Mouse (Mus musculus): ENCODE data around the gene Eepd1. TPM values are rescaled to one million over a fixed set of nuclear protein-coding genes. Genes with fewer than 3 reads are reported as not detected.

The Eepd1 gene
- polyA plus RNA-seq, 1 experiment from 2014 or later: 9.2 TPM

DNA sequence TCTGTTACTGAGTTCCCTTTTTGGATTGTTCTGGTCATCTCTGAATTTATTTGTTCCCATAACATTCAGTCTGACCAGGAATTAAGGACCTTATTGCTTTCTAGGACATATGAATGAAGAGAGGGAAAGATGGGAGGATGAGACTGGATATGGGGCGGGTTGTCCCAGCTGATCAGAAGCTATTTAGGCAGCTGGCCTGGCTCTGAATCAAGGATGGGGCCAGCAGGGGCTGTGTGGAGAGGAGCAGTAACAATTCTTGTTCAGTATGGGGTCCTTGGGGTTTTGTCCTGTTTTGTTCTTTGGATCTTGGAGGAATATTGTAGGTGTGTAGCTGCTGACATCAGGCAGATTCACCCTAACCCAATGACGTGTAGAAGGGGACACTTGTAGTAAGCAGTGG is 3.7 kb downstream of the Eepd1 start:
- no peak overlapping the region for H3K9ac ChIP-seq (ENCODE audit: low read length)
- DNase-seq (ENCODE audit: low spot score) (no peak), ATAC-seq (replicated peaks; ENCODE audit: low FRiP score) (no peak)
- H3K4me3 ChIP-seq (ENCODE audit: low read depth, low read length): no peak overlapping the region
- no peaks in the 10 kb centered on the region for H3K4me1 ChIP-seq (replicated peaks; ENCODE audit: control insufficient read depth, insufficient read depth, low read length)
- no peaks in the 10 kb centered on the region for H3K36me3 ChIP-seq (ENCODE audit: control insufficient read depth, insufficient read depth, low read length)
- H3K9me3 ChIP-seq (ENCODE audit: control insufficient read depth, low read length): no peaks in the 10 kb centered on the region
- WGBS: 79% methylated on average over 2 of the region's 2 CpGs
- no peaks in the 10 kb centered on the region for H3K27me3 ChIP-seq (ENCODE audit: control insufficient read depth, insufficient read depth, low read length)
- no peak overlapping the region for H3K4me2 ChIP-seq (ENCODE audit: low read depth, low read length, severe bottlenecking)
- no peak overlapping the region for H3K27ac ChIP-seq (ENCODE audit: low read depth, low read length)

DNA sequence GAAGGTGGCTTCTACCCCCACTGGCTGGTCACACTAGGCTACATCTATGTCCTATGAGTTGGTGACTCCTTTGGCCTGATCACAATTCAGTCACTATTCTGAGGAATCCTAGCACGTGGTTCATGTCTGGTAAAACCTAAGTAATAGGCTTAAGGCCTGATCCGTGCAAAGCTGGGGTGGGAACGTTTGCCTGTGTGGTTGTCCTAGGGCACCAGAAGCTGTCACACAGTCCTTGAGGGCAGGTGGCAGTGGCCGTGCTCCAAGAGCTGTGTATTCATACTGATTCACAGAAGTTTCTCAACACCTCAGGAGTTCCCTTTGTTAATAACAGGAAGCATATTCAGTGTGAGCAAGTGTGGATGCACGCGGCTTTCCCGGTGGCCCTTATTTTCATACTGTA is 4.1 kb downstream of the Eepd1 start:
- H3K27me3 ChIP-seq (ENCODE audit: control insufficient read depth, insufficient read depth, low read length): no peaks in the 10 kb centered on the region
- H3K4me2 ChIP-seq (ENCODE audit: low read depth, low read length, severe bottlenecking): no peak overlapping the region
- no peaks in the 10 kb centered on the region for H3K4me1 ChIP-seq (replicated peaks; ENCODE audit: control insufficient read depth, insufficient read depth, low read length)
- DNase-seq (ENCODE audit: low spot score): no peak
- H3K9me3 ChIP-seq (ENCODE audit: control insufficient read depth, low read length): no peaks in the 10 kb centered on the region
- no peak for ATAC-seq (replicated peaks; ENCODE audit: low FRiP score)
- H3K4me3 ChIP-seq (ENCODE audit: low read depth, low read length): no peak overlapping the region
- no peak overlapping the region for H3K27ac ChIP-seq (ENCODE audit: low read depth, low read length)
- 75% methylated on average over 7 of the region's 7 CpGs for WGBS
- no peaks in the 10 kb centered on the region for H3K36me3 ChIP-seq (ENCODE audit: control insufficient read depth, insufficient read depth, low read length)
- H3K9ac ChIP-seq (ENCODE audit: low read length): no peak overlapping the region

DNA sequence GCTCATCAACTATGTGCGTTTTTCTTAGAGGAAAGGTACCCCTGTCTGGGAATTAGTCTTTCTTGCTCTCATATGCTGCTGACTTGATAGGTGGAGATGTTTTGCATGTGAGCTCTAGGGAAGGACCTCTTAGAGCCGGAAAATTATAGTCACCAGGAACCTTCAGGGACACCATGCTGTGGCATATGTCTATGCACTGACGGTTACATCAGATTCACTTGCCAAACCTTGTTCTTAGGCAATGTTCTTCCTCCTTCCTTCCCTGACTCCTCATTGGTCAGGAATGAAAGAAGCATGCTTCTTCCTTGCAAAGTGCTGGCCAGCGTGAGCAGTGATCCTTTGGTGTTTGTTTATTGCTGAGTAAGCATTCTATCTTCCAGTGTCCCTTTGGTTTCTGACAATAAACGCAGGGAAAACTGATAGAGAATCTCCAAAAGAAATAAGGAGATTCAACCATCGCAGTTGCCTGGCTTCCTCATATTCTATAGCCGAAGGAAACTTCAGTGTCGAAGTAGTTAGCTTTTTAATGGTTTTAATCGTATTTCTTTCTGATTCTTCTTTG is 5.0 kb downstream of the Eepd1 start:
- Histone ChIP-seq H3K27me3 (ENCODE audit: control insufficient read depth, insufficient read depth, low read length) (no peaks in the 10 kb centered on the region), H3K36me3 (ENCODE audit: control insufficient read depth, insufficient read depth, low read length) (no peaks in the 10 kb centered on the region), H3K9me3 (ENCODE audit: control insufficient read depth, low read length) (no peaks in the 10 kb centered on the region), H3K4me3 (ENCODE audit: low read depth, low read length) (no peak overlapping the region), H3K27ac (ENCODE audit: low read depth, low read length) (no peak overlapping the region), H3K9ac (ENCODE audit: low read length) (no peak overlapping the region), H3K4me1 (replicated peaks; ENCODE audit: control insufficient read depth, insufficient read depth, low read length) (no peaks in the 10 kb centered on the region), H3K4me2 (ENCODE audit: low read depth, low read length, severe bottlenecking) (no peak overlapping the region)
- 92% methylated on average over 9 of the region's 9 CpGs for WGBS
- DNase-seq (ENCODE audit: low spot score): no peak
- ATAC-seq (replicated peaks; ENCODE audit: low FRiP score): no peak

DNA sequence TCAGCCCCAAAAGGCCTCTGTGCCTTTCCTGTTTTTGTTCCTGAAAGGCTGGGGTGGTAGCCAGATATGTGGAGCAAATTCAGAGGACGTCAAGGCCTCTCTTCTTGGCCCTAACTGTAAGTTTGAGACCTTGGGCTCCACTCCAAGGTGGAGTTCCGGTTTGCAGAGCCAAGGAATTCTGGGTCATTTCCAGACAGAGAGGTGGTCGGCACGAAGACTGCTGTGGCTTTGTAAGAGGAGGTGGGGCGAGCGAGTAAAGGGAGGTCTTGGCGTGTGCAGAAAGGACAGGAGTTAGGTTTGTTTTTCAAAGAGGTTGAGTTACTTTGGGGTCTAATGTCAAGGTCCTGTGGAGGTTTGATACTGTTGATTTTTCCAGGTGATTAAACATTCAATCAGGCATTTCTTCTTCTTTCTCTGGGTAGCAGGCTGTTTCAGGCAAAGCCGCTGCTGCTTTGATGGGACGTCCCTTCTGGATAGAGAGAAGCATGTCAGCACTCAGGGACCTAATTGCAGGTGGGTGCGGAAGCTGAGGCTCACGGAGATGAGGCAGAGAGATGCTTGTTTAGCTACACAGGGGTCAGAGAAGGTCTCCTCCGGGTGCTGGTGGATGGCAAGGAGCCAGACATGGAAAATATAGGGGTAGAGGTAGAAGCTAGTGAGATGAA is 6.2 kb downstream of the Eepd1 start:
- Histone ChIP-seq H3K4me3 (ENCODE audit: low read depth, low read length) (no peak overlapping the region), H3K27ac (ENCODE audit: low read depth, low read length) (no peak overlapping the region), H3K4me2 (ENCODE audit: low read depth, low read length, severe bottlenecking) (no peak overlapping the region), H3K9ac (ENCODE audit: low read length) (no peak overlapping the region), H3K9me3 (ENCODE audit: control insufficient read depth, low read length) (no peaks in the 10 kb centered on the region), H3K27me3 (ENCODE audit: control insufficient read depth, insufficient read depth, low read length) (no peaks in the 10 kb centered on the region), H3K36me3 (ENCODE audit: control insufficient read depth, insufficient read depth, low read length) (no peaks in the 10 kb centered on the region), H3K4me1 (replicated peaks; ENCODE audit: control insufficient read depth, insufficient read depth, low read length) (no peaks in the 10 kb centered on the region)
- ATAC-seq (replicated peaks; ENCODE audit: low FRiP score) (no peak), DNase-seq (ENCODE audit: low spot score) (no peak)
- WGBS: 54% methylated on average over 12 of the region's 12 CpGs

DNA sequence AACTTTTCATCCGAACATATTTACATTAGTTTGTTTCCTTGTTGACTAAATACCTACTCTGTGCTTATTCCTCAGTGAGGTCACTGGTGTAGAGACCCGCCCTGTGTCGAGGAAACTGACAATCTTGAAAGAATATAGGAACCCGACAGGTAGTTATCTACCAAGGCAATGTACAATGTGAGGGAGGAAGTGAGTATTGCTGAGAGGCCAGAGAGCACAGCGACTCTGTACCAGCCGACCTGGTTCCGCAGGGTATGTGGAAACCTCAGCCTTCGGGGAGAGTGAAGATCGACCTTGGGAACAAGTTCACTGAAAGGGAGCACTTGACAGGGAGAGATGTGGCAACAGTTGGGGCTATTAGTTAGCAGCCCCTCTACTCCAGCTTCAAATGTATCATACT is 7.2 kb downstream of the Eepd1 start:
- H3K4me1 ChIP-seq (replicated peaks; ENCODE audit: control insufficient read depth, insufficient read depth, low read length): no peaks in the 10 kb centered on the region
- DNase-seq (ENCODE audit: low spot score): no peak
- no peak overlapping the region for H3K9ac ChIP-seq (ENCODE audit: low read length)
- no peak overlapping the region for H3K4me2 ChIP-seq (ENCODE audit: low read depth, low read length, severe bottlenecking)
- H3K4me3 ChIP-seq (ENCODE audit: low read depth, low read length): no peak overlapping the region
- H3K27me3 ChIP-seq (ENCODE audit: control insufficient read depth, insufficient read depth, low read length): no peaks in the 10 kb centered on the region
- no peak overlapping the region for H3K27ac ChIP-seq (ENCODE audit: low read depth, low read length)
- no peak for ATAC-seq (replicated peaks; ENCODE audit: low FRiP score)
- H3K9me3 ChIP-seq (ENCODE audit: control insufficient read depth, low read length): no peaks in the 10 kb centered on the region
- WGBS: 93% methylated on average over 9 of the region's 9 CpGs
- H3K36me3 ChIP-seq (ENCODE audit: control insufficient read depth, insufficient read depth, low read length): no peaks in the 10 kb centered on the region

DNA sequence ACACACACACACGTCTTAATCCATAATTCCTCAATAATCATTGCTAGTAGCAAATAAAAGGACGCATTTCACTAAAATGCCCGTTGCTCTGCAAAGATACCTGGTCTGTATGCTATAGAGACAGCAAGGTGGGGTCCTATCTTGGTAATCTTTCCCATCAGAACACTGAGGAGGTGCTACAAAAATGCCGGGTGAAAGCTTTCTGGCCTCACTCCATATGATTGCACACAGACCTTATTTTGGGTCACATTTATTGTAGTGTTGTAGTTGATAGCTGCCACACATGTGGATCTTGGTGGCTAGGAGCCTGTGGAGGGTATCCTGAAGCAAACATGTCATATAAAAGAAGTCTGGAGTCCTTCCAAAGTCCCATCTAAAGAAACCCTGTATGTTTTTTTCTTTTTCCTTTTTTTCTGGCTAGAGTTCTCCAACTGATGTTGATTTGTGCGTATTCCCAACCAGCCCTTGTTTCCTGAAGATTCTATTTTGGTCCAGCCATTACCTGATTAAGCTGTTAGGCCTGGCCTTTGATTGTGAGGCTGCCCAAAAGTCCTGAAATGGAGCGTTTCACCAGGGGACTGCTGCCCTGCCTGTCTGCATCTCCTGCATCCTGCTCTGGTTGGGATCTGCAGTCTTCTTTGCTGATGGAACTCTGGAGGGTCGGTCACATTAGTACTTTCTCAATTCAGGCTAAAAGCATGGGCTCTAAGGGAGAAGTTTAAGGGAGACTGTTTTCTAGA is 8.0 kb downstream of the Eepd1 start:
- Histone ChIP-seq H3K9ac (ENCODE audit: low read length) (no peak overlapping the region), H3K27ac (ENCODE audit: low read depth, low read length) (no peak overlapping the region), H3K36me3 (ENCODE audit: control insufficient read depth, insufficient read depth, low read length) (no peaks in the 10 kb centered on the region), H3K27me3 (ENCODE audit: control insufficient read depth, insufficient read depth, low read length) (no peaks in the 10 kb centered on the region), H3K4me3 (ENCODE audit: low read depth, low read length) (no peak overlapping the region), H3K4me2 (ENCODE audit: low read depth, low read length, severe bottlenecking) (no peak overlapping the region), H3K9me3 (ENCODE audit: control insufficient read depth, low read length) (no peaks in the 10 kb centered on the region), H3K4me1 (replicated peaks; ENCODE audit: control insufficient read depth, insufficient read depth, low read length) (no peaks in the 10 kb centered on the region)
- DNase-seq (ENCODE audit: low spot score) (no peak), ATAC-seq (replicated peaks; ENCODE audit: low FRiP score) (no peak)
- 77% methylated on average over 7 of the region's 7 CpGs for WGBS

DNA sequence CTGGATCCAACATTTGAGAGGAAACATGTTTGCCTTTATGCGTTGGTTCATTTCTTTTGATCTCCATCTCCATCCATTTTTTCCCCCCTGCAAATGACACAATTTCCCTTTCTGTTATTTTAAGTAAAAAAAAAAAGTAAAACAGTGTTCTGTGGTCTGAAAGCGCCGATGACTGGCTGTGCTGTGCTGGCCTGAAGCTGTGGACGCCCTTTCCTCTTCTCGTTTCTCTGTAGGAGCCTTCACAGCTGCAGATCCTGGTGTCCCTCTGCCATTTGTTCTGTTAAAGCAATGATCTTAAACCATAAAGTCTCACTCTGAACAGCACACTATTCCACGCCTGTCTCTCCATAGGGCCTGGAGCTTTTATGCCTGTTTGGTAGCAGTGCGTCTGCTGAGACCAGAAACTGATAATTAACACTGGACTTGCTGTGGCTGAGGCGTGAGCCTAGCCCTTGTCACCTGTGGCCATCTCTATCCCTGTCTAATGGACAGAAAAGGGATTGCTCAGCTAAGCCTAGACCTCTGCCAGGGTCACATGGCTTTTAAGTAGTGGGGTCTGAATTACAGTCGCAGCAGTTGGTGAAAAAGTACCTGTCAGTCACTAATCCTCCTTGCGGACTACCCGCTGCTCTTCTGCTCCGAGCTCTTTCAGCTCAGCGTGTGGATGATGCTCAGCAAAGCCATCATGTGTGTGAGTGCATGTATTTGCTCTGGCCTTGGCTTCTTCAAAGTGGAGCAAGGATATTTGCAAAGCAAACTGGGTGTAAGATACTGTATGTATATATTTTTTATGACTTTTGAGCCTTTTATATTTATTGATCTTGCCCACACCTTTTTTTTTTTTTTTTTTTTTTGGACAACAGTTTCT is 9.2 kb downstream of the Eepd1 start:
- no peaks in the 10 kb centered on the region for H3K36me3 ChIP-seq (ENCODE audit: control insufficient read depth, insufficient read depth, low read length)
- ATAC-seq (replicated peaks; ENCODE audit: low FRiP score) (no peak; the same call in 1 of the 2 replicates), DNase-seq (ENCODE audit: low spot score) (no peak)
- H3K9me3 ChIP-seq (ENCODE audit: control insufficient read depth, low read length): no peaks in the 10 kb centered on the region
- no peak overlapping the region for H3K4me3 ChIP-seq (ENCODE audit: low read depth, low read length)
- no peak overlapping the region for H3K9ac ChIP-seq (ENCODE audit: low read length)
- no peaks in the 10 kb centered on the region for H3K27me3 ChIP-seq (ENCODE audit: control insufficient read depth, insufficient read depth, low read length)
- 62% methylated on average over 13 of the region's 13 CpGs for WGBS
- no peak overlapping the region for H3K4me2 ChIP-seq (ENCODE audit: low read depth, low read length, severe bottlenecking)
- H3K27ac ChIP-seq (ENCODE audit: low read depth, low read length): no peak overlapping the region
- H3K4me1 ChIP-seq (replicated peaks; ENCODE audit: control insufficient read depth, insufficient read depth, low read length): no peaks in the 10 kb centered on the region

DNA sequence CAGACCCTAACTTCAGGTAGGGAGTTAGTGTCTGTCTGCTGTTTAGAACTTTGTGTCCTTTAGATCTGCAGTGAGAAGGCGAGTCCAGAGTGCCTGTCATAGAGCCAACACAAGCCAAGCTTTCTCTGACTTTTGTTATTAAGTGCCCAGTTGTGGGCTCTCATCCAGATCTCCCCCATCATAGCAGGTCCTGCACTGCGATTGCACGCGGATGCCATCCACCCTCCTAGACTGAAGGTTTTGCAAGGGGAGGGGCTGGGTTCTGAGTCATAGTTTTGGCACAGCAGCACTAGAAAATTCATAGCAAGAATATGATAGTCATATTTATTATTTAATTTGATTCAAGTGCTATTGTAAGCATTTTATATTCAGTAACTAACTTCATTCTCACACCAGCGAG is 12.6 kb downstream of the Eepd1 start:
- no peak for ATAC-seq (replicated peaks; ENCODE audit: low FRiP score)
- no peaks in the 10 kb centered on the region for H3K36me3 ChIP-seq (ENCODE audit: control insufficient read depth, insufficient read depth, low read length)
- 90% methylated on average over 5 of the region's 5 CpGs for WGBS
- no peaks in the 10 kb centered on the region for H3K9me3 ChIP-seq (ENCODE audit: control insufficient read depth, low read length)
- H3K4me3 ChIP-seq (ENCODE audit: low read depth, low read length): no peak overlapping the region
- H3K27me3 ChIP-seq (ENCODE audit: control insufficient read depth, insufficient read depth, low read length): no peaks in the 10 kb centered on the region
- no peak overlapping the region for H3K27ac ChIP-seq (ENCODE audit: low read depth, low read length)
- H3K4me1 ChIP-seq (replicated peaks; ENCODE audit: control insufficient read depth, insufficient read depth, low read length): no peaks in the 10 kb centered on the region
- no peak overlapping the region for H3K9ac ChIP-seq (ENCODE audit: low read length)
- DNase-seq (ENCODE audit: low spot score): no peak
- no peak overlapping the region for H3K4me2 ChIP-seq (ENCODE audit: low read depth, low read length, severe bottlenecking)
